Mouse (Mus musculus) ES-E14 (cell line): Measurements from ENCODE around the gene Klhl28.

Experiments used
- CHD2 ChIP-seq: IDR thresholded peaks from 2 replicates; pipeline ENCODE4 v1.6.1; 2014; ENCODE audit warnings: mild to moderate bottlenecking, low read depth, low read length, inconsistent platforms
- MAFK ChIP-seq: IDR thresholded peaks from 2 replicates; pipeline ENCODE4 v1.6.1; 2014; ENCODE audit warnings: mild to moderate bottlenecking, low read depth, low read length, inconsistent platforms; ENCODE audit not compliant: insufficient read depth

DNA sequence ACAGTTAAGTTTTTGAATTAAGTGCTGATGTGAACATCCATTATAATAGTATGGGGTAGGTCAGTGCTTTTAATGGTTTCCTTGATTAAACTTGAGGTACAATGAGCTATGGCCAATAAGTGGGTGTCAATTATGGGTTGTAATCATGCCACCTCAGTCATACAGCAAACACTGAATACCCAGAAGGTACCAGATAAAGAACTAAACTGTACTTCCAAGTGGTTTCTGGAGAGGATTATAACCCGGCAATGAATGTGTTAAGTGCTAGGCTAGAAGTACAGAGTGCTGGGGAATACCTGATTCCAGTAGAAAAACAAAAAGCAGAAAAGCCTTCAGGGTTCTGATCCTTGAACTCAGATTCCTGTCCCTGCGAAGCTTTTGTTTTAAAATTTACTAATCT lies 2.7 kb upstream of the Klhl28 start:
- TF ChIP-seq CHD2 = no peak
- no peak for TF ChIP-seq MAFK
